Mouse (Mus musculus): ENCODE measurements around the gene Spo11. TPM values are rescaled to one million over a fixed set of nuclear protein-coding genes. Genes with fewer than 3 reads are reported as not detected.

The Spo11 gene
- polyA plus RNA-seq, 1 experiment from 2014 or later = 0.27 TPM

DNA sequence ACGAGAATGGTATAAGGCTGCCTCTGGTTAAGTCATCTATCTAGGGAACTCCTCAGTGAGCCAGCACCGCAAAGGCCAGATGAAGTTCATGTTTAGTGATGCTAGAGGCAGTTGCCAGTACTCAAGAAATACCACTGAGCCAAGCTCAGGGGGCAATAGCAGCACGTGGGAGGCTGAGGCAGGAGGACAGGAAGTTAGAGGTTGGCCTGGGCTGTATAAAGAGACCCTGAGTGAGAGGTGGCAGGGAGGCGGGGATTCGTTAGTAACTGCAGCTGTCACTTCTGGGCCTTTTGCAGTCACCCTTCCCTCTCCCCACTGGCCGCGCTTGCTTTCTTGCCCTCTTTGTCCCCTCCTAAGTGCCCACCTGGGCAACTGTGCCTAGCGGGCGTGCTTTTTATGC is 41.8 kb downstream of the Spo11 start:
- peaks cover 29% of the 10 kb centered on the region for H3K36me3 ChIP-seq (replicated peaks)
- H3K27me3 ChIP-seq = peaks cover 35% of the 10 kb centered on the region
- peak overlapping the region; percentile 36 for H3K9ac ChIP-seq
- no peak for ATAC-seq (ENCODE audit: low FRiP score)
- H3K4me3 ChIP-seq (replicated peaks) = peak overlapping the region; percentile 38
- H3K27ac ChIP-seq = no peak overlapping the region
- 11% methylated on average over 9 of the region's 9 CpGs for WGBS
- H3K4me2 ChIP-seq = peak overlapping the region; percentile 76
- peaks cover 38% of the 10 kb centered on the region for H3K4me1 ChIP-seq
- H3K9me3 ChIP-seq = no peaks in the 10 kb centered on the region

DNA sequence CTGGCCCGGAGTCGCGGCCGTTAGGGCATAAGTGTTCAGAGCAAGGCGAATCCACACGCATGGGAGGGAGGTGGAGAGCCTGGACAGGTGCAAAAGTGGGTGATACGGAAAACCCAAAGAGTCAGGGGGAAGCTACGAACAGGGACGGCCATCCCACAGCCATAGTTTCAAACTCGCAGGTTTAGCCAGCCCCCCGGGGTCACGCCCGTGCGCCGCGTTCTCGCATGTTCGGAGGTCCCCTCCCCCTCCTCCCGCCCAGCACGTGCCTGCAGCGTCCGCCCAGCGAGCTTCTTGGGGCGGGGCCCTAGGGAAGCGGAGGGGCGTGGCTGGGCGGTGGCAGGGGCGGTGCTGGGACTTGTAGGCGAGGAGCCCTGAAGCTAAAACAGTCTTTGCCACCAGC is 42.3 kb downstream of the Spo11 start:
- Histone ChIP-seq H3K4me1 (peaks cover 43% of the 10 kb centered on the region), H3K4me3 (replicated peaks) (peak overlapping the region; percentile 38), H3K9ac (peak overlapping the region; percentile 36), H3K27ac (no peak overlapping the region), H3K27me3 (peaks cover 35% of the 10 kb centered on the region), H3K36me3 (replicated peaks) (peaks cover 29% of the 10 kb centered on the region), H3K9me3 (no peaks in the 10 kb centered on the region), H3K4me2 (peak overlapping the region; percentile 76)
- WGBS = 0% methylated on average over 29 of the region's 29 CpGs
- peak; percentile 81 for ATAC-seq (ENCODE audit: low FRiP score)

DNA sequence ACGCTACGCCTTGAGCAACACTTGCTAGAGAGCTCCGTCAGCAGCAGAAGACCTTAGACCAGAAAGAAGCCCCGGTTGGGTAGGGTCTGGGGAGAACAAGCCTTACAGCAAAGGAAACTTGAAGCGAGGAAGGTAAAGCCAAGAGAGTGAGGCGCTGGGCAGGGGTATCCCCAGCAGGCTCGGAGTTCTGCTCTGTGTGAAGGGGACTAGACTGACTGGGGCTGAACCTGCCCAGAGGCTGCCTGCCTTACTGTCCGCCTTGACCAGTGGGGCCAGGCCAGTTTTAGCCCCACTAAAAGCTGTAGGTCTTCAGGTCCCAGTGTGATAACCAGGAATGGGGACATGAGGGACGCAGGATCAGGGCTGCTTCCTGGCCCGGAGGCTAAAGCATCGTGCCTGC is 42.9 kb downstream of the Spo11 start, which contains the start of gene Rbm38:
TSS of gene Rbm38 (plus strand) at position 69 of the 400 bp plus-strand sequence.
- Histone ChIP-seq H3K4me3 (replicated peaks) (peak within 1 kb of the TSS; percentile 38), H3K36me3 (replicated peaks) (peaks cover 25% of the 10 kb centered on the region), H3K9me3 (no peaks in the 10 kb centered on the region), H3K9ac (peak within 1 kb of the TSS; percentile 36), H3K4me2 (peak within 1 kb of the TSS; percentile 76), H3K27ac (no peak within 1 kb of the TSS), H3K27me3 (peaks cover 35% of the 10 kb centered on the region), H3K4me1 (peaks cover 49% of the 10 kb centered on the region)
- ATAC-seq (ENCODE audit: low FRiP score) = no peak
- 29% methylated on average over 11 of the region's 11 CpGs for WGBS

DNA sequence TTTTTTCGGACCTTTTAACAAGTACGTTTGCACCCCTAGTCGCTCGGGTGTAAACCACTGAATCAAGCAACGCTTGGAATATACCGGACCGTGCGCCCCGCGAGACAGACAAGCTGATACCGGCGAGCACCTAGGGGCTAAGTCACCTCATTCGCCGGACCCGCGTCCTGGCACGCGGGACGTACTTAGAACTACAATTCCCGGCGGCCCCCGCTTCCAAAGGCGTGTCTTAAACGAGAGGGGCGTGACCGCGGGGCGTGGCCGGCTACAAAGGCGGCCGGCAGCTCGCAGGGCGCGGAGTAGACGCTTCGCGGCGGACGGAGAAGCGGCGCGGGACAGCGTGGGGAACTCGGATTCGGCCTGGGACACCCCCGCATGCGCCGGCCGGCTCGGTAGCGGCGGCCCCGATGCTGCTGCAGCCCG is 44.1 kb downstream of the Spo11 start:
- peaks cover 27% of the 10 kb centered on the region for H3K36me3 ChIP-seq (replicated peaks)
- ATAC-seq (ENCODE audit: low FRiP score) = peak; percentile 87

DNA sequence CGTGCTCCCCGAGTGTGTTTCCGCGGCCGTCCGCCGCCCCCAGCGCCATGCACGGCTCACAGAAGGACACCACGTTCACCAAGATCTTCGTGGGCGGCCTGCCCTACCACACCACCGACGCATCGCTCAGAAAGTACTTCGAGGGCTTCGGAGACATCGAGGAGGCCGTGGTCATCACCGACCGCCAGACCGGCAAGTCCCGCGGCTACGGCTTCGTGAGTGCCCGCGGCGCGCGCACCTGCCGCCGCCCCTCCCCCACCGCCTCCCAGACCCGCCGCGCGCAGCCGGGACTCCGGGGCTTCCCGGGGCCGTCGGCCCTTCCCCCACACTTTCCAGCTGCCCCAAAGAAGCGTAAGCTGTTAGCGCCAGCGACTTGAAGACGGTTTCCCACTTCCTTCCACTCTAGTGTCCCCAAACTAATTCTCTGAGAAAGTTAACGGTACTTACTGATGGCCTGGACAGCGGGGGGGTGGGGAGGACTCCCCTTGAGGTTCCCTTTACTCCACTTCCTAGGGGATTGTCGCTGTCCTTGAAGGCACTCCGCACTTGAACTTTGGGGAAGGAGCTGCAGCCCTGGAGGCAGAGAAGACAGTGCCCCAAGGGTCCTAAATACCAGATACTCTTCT is 44.7 kb downstream of the Spo11 start:
- H3K27ac ChIP-seq = peak overlapping the region; percentile 67
- peak overlapping the region; percentile 77 for H3K4me3 ChIP-seq (replicated peaks)
- H3K4me2 ChIP-seq = peak overlapping the region; percentile 65
- H3K4me1 ChIP-seq = peaks cover 67% of the 10 kb centered on the region
- H3K36me3 ChIP-seq (replicated peaks) = peaks cover 32% of the 10 kb centered on the region
- H3K27me3 ChIP-seq = peaks cover 35% of the 10 kb centered on the region
- 1% methylated on average over 49 of the region's 51 CpGs for WGBS
- H3K9ac ChIP-seq = peak overlapping the region; percentile 77
- H3K9me3 ChIP-seq = no peaks in the 10 kb centered on the region
- peak; percentile 63 for ATAC-seq (ENCODE audit: low FRiP score)

More for the DNA sequence above, 44.1 kb downstream of the Spo11 start:
- H3K27me3 ChIP-seq = peaks cover 35% of the 10 kb centered on the region
- H3K4me3 ChIP-seq (replicated peaks) = peak overlapping the region; percentile 77
- WGBS = 1% methylated on average over 32 of the region's 54 CpGs
- peak overlapping the region; percentile 67 for H3K27ac ChIP-seq
- H3K9me3 ChIP-seq = no peaks in the 10 kb centered on the region
- peaks cover 62% of the 10 kb centered on the region for H3K4me1 ChIP-seq
- H3K4me2 ChIP-seq = peak overlapping the region; percentile 65
- peak overlapping the region; percentile 77 for H3K9ac ChIP-seq

DNA sequence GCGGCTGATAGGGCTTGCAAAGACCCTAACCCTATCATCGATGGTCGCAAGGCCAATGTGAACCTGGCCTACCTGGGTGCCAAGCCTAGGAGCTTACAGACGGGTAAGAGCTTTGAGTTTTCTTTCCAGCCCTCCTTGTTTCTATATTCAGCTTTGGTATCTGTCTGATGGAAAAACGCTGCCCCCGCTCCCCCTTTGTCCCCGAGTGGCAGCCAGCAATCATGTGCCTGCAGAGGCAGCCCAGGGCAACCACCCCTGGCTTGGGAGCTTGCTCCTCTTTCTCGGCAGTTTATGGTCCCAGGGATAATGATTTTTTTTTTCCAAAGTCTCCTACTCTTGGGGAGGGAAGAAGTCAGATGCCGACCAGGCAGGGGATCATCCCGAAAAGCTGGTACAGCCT is 45.3 kb downstream of the Spo11 start:
- Histone ChIP-seq H3K27me3 (peaks cover 30% of the 10 kb centered on the region), H3K27ac (no peak overlapping the region), H3K4me3 (replicated peaks) (peak overlapping the region; percentile 77), H3K36me3 (replicated peaks) (peaks cover 38% of the 10 kb centered on the region), H3K9me3 (no peaks in the 10 kb centered on the region), H3K4me2 (peak overlapping the region; percentile 65), H3K4me1 (peaks cover 69% of the 10 kb centered on the region), H3K9ac (peak overlapping the region; percentile 77)
- ATAC-seq (ENCODE audit: low FRiP score) = no peak
- WGBS = 22% methylated on average over 10 of the region's 10 CpGs

DNA sequence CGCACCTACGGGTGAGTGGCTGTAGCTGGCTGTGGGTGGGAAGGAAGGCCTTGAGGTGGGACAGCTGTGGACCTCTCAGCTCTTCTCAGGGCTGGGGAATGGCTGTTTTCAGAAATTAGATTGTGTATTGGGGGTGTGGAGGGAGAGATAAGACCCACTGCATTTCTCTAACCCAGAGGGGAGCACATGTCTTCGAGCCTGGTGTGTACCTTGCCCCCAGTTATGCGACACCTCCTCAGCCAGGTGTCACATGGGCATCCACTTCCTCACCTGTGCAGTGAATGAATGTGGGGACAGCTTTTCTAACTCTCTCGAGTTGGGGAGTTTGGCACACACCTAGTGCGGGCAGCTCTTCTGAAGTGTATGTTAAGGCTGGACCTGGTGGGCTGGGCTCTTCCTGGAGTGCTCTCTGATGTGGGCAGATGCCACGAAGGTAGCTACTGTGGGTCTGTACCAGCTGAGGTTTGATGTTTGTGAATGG is 45.9 kb downstream of the Spo11 start:
- 86% methylated on average over 7 of the region's 7 CpGs for WGBS
- no peaks in the 10 kb centered on the region for H3K9me3 ChIP-seq
- peak overlapping the region; percentile 77 for H3K4me3 ChIP-seq (replicated peaks)
- peaks cover 43% of the 10 kb centered on the region for H3K36me3 ChIP-seq (replicated peaks)
- H3K4me1 ChIP-seq = peaks cover 72% of the 10 kb centered on the region
- no peak overlapping the region for H3K27ac ChIP-seq
- H3K27me3 ChIP-seq = peaks cover 24% of the 10 kb centered on the region
- no peak for ATAC-seq (ENCODE audit: low FRiP score)
- peak overlapping the region; percentile 77 for H3K9ac ChIP-seq
- H3K4me2 ChIP-seq = peak overlapping the region; percentile 65

DNA sequence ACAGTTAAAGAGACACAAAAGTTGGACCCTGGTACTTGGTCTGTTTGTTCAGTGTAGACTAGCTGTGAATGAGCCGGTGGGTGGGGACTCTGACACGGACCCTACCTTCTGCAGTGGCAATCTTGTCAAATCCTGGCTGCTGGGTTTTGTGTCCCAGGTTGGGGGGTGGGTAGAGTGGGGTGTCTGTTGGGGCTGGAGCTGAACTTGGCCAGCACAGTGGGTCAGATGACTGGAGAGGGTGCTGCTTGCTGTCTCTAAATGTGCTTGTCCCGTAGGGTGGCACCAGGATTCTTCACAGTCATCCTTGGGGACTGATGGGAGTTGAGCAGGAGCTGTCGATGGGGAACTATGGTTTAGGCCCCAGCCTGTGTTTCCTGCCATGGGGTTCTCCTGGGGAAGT is 46.5 kb downstream of the Spo11 start:
- Histone ChIP-seq H3K27ac (no peak overlapping the region), H3K9me3 (no peaks in the 10 kb centered on the region), H3K27me3 (peaks cover 19% of the 10 kb centered on the region), H3K4me1 (peaks cover 69% of the 10 kb centered on the region), H3K9ac (peak overlapping the region; percentile 77; the same call in 1 of the 2 replicates), H3K36me3 (replicated peaks) (peaks cover 49% of the 10 kb centered on the region), H3K4me2 (peak overlapping the region; percentile 65), H3K4me3 (replicated peaks) (peak overlapping the region; percentile 77)
- 87% methylated on average over 4 of the region's 4 CpGs for WGBS
- no peak for ATAC-seq (ENCODE audit: low FRiP score)

DNA sequence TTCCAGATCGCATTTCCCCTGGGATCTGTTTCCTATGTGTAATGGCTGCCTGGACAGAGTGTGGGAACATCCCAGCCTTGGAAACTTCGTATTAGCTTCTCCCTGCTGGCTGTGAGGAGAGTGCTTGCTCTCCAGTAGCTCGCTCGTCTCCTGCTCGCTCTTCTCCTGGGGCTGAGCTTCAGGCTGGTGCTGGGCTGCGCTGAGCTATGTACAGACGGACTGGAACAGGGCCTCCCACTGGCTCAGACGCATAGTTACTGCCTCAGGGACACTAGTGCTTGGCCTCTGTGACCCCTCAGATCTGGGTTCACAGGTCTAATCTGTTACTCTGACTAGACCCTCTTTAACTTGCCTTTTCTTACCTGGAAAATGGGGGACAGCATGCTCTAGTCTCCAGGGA is 46.9 kb downstream of the Spo11 start:
- no peak for ATAC-seq (ENCODE audit: low FRiP score)
- H3K27me3 ChIP-seq = peaks cover 15% of the 10 kb centered on the region
- no peaks in the 10 kb centered on the region for H3K9me3 ChIP-seq
- H3K4me1 ChIP-seq = peaks cover 65% of the 10 kb centered on the region
- H3K27ac ChIP-seq = no peak overlapping the region
- peak overlapping the region; percentile 77 for H3K9ac ChIP-seq
- peaks cover 53% of the 10 kb centered on the region for H3K36me3 ChIP-seq (replicated peaks)
- peak overlapping the region; percentile 65 for H3K4me2 ChIP-seq
- 81% methylated on average over 8 of the region's 8 CpGs for WGBS
- peak overlapping the region; percentile 77 for H3K4me3 ChIP-seq (replicated peaks)

DNA sequence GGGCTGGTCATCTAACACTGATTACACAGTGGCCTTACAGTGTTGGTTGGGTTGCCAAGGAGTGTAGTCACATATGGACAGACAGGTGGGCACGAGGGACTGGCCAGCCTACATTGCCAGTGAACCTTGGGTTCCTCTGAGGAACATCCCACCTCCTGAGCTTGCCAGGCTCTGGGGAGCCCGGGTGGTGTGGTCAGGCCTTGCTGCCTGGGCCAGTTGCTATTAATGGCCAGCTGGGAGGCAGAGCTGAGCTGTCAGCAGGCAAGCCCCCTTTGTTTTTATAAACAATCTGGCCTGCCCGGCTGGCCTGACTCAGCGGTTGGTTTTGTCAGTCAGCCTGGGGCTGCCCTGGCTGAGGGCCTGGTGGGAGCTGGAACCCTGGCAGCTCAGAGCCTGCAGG is 47.4 kb downstream of the Spo11 start:
- Histone ChIP-seq H3K9ac (no peak overlapping the region; the same call in 1 of the 2 replicates), H3K9me3 (no peaks in the 10 kb centered on the region), H3K27me3 (peaks cover 12% of the 10 kb centered on the region), H3K4me2 (peak overlapping the region; percentile 8; the same call in 1 of the 2 replicates), H3K27ac (no peak overlapping the region), H3K4me3 (replicated peaks) (peak overlapping the region; percentile 77; the same call in 1 of the 2 replicates), H3K4me1 (peaks cover 60% of the 10 kb centered on the region), H3K36me3 (replicated peaks) (peaks cover 58% of the 10 kb centered on the region)
- no peak for ATAC-seq (ENCODE audit: low FRiP score)
- WGBS = 38% methylated on average over 4 of the region's 4 CpGs

DNA sequence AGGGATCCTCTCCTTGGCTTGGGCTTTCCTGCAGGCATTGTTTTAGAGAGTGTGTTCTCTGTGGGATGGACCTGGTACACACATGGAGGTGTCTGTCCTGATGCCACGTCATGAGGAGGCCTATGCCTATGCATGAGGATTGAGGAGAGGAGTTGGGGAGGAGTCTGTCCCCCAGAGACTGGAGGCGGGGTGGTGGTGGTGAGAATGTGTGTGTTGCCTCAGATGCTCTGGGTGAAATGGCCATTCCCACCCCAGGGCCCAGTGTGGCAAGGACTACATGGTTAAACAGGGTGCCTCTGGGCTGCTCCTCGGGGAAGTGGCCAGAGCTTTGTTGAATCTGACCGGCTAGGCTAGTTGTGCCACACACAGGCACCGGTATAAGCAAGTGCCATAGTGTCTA is 48.8 kb downstream of the Spo11 start:
- Histone ChIP-seq H3K4me1 (peaks cover 54% of the 10 kb centered on the region), H3K27ac (no peak overlapping the region), H3K4me2 (no peak overlapping the region; the same call in 1 of the 2 replicates), H3K36me3 (replicated peaks) (peaks cover 72% of the 10 kb centered on the region), H3K9ac (no peak overlapping the region; the same call in 1 of the 2 replicates), H3K9me3 (no peaks in the 10 kb centered on the region), H3K27me3 (peaks cover under 1% of the 10 kb centered on the region), H3K4me3 (replicated peaks) (no peak overlapping the region)
- 83% methylated on average over 5 of the region's 5 CpGs for WGBS
- no peak for ATAC-seq (ENCODE audit: low FRiP score)

DNA sequence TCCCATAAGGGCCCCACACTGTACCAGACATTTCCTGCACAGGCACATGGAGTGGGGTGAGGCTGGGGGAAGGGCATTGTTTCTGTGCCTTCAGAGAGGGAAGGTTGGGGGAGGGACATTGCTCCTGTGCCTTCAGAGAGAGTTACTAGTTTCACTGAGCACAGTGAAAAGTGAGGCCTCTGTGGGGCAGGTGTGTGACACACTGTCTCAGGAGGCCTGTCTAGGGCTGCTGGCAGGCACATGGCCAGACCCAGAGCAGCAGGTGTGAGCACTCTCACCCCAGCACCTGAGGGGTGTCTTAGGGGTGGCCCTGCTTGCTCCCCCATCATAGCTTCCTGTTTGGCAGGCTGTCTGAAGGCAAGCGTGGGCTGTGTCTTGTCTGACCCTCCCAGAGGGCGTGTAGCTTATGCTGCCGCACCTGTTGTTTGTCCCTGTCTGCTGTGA is 49.2 kb downstream of the Spo11 start:
- Histone ChIP-seq H3K4me1 (peaks cover 54% of the 10 kb centered on the region), H3K27ac (peak overlapping the region; percentile 27; the same call in 1 of the 2 replicates)

More for the DNA sequence above, 49.2 kb downstream of the Spo11 start:
- Histone ChIP-seq H3K4me3 (replicated peaks) (no peak overlapping the region), H3K9ac (no peak overlapping the region; the same call in 1 of the 2 replicates), H3K36me3 (replicated peaks) (peaks cover 76% of the 10 kb centered on the region), H3K27me3 (no peaks in the 10 kb centered on the region), H3K9me3 (no peaks in the 10 kb centered on the region), H3K4me2 (no peak overlapping the region; the same call in 1 of the 2 replicates)
- ATAC-seq (ENCODE audit: low FRiP score) = no peak
- WGBS = 94% methylated on average over 3 of the region's 3 CpGs
